Mouse (Mus musculus) bone marrow, adult 2 months (tissue): Measurements from ENCODE around the gene Nkx1-2.

Experiments
- CTCF ChIP-seq: fragments of 200-500 bp; IDR thresholded peaks from 2 replicates; pipeline ENCODE4 v1.5.1; 2011; ENCODE audit warnings: low read length, control low read depth; ENCODE audit not compliant: control insufficient read depth, insufficient read depth
- POLR2A ChIP-seq: fragments of 200-500 bp; IDR thresholded peaks from 2 replicates; pipeline ENCODE4 v1.6.1; 2011; ENCODE audit warnings: low read depth, mild to moderate bottlenecking, control low read depth, low read length, borderline replicate concordance; ENCODE audit not compliant: control insufficient read depth

DNA sequence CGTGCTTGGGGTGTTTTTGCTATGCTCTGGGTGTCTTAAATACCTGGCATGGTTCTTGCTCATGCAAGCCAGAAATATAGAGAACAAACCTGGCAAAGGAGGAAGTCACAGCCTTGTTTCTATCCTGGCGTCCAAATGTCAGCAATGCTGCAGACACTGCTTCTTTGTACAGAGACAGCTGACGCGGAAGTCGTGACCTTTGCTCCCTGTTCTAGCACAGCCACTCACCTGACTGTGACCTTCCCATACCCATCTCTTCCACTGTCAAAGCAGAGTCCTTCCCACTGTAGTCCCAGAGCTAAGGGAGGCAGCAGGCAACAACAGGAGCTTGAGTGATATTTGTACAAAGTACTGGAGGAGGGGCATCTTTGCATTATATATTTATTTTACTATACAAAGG lies 9.8 kb downstream of the Nkx1-2 start:
- TF ChIP-seq CTCF (no peak), POLR2A (no peak)
